Mouse (Mus musculus) left cerebral cortex, adult 2 months (tissue): ENCODE measurements around the gene Proser3. TPM values are rescaled to one million over a fixed set of nuclear protein-coding genes. Genes with fewer than 3 reads are reported as not detected.
A peak's percentile ranks its signal among the peaks of the same experiment; 100 is the strongest.

Experiments
- DNase-seq, 2 experiments: peaks; one replicate each; pipeline ENCODE4 v3.0.0; 2021 to 2022; ENCODE audit warnings: low spot score in 2 of 2, mixed read lengths in 1 of 2; ENCODE audit errors: extremely low spot score in 1 of 2
- H3K27ac ChIP-seq: fragments of 200-600 bp; 2 replicates; pipeline ENCODE4 v1.8.1; 2022
- H3K4me3 ChIP-seq: fragments of 200-600 bp; 2 replicates; pipeline ENCODE4 v1.8.1; 2022
- CTCF ChIP-seq: fragments of 200-600 bp; IDR thresholded peaks from 2 replicates; pipeline ENCODE4 v1.8.1; 2022; ENCODE audit warnings: antibody characterized with exemption, mild to moderate bottlenecking, moderate library complexity
- intact Hi-C: fragments of 180-260 bp; cut with DNase I; formaldehyde crosslinking; loops from one replicate; pipeline ENCODE4 v1.15.1; 2025
- total RNA-seq, 2 experiments: library from RNA; stranded (reverse); gene quantifications; 2 replicates each; pipeline ENCODE4 v1.2.3; 2021

The Proser3 gene
- total RNA-seq, 2 experiments from 2014 or later = 4.9 to 5.2 TPM

DNA sequence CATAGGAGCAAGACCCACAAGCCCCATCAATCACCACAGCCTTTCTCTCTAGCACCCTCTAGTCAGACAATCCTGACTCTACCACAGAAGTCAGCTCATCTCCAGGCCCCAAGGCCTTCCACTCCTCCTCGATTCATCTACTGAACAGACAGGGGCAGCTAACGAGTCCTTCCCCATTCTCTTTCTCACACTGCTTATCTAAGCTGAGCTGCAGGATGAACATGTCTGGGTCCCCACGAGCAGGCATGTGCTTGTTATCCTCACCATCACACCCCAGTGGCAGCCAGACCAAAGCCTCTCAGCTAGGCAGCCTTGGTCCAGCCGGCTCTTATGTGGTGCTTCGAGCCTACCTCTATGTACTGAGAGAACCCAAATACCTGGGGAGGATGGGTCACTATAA, 20.3 kb upstream of the Proser3 start:
- Histone ChIP-seq H3K4me3 (no peak overlapping the region), H3K27ac (no peak overlapping the region)
- no peak for TF ChIP-seq CTCF
- intact Hi-C loops = no loop called here
- DNase-seq = no peak

DNA sequence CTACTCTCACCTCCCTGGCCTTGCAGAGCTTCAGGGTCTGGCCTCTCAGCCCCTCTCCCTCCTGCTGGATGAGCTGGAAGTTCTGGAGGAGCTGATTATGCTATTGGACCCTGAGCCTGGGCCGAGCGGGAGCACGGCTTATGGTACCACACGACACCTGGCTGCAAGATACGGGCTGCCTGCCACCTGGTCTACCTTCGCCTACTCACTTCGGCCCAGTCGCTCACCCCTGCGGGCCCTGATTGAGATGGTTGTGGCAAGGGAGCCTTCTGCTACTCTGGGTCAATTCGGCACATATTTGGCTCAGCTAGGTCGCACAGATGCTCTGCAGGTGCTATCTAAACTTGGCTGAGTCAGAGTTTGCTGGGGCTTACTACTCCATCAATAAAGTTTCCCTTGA, 15.5 kb upstream of the Proser3 start:
- intact Hi-C loops = no loop called here
- no peak for TF ChIP-seq CTCF
- no peak overlapping the region for H3K27ac ChIP-seq
- no peak for DNase-seq
- no peak overlapping the region for H3K4me3 ChIP-seq

DNA sequence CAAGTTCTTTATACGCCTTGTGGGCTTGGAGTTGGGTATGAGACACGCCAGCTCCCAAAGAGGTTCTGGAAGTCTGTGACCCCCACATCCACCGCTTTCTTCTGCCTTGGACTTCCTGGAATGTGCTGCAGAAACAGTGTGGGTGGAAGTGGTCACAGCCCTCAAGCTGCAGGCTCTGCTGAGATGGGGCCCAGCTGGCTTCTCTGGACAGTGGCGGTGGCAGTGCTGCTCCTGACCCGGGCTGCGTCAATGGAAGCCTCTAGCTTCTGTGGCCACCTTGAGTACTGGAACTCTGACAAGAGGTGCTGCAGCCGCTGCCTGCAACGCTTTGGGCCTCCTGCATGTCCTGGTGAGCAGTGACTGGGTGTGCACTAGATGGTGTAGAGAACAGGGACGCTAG, 13.9 kb upstream of the Proser3 start:
- DNase-seq = no peak
- no peak for TF ChIP-seq CTCF
- H3K27ac ChIP-seq = no peak overlapping the region
- H3K4me3 ChIP-seq = no peak overlapping the region
- intact Hi-C loops = no loop called here

DNA sequence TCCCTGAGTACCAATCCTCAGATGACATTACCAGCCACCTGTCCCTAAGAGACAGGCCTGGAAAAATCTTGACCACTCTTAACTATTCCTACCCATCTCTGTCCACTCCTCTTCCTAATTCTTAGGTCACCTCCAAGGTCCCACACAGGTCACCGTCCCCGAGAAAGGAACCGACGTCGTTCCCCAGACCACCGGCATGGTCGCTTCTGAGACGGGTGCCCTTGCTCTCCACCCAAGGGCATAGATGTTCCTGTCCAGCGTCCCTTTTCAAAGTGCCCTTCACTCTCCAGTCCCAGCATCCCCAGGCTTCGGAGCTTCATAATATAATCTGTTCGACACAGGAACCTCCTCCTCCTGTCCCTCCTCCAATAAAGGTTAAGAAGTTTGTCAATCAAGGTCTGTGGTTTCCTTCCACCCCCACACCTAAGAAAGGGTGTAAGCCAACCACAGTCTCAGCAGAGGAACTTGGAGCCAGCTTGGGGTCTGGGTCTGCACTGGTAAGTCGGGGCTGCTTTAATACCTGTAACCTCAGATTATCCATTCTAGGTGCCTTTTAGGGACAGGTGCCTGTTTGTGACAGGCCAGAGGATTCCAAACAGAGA, 13.0 kb upstream of the Proser3 start, which contains the start of gene Igflr1:
Gene Igflr1 (plus strand): TSS at position 458 of the 602 bp plus-strand sequence.
- no peak within 1 kb of the TSS for H3K27ac ChIP-seq
- no peak for TF ChIP-seq CTCF
- intact Hi-C loops = no loop called here

GRCm38 (mm10) chr7:30563906-30564280, 11.8 kb upstream of the Proser3 start:
- DNase-seq = no peak
- no peak for TF ChIP-seq CTCF
- intact Hi-C loops = loop anchor here (2.0 kb wide), 1 partner anchor 25 kb away; the partner anchor contains the start of gene Kmt2b
- peak overlapping the region; percentile 76 for H3K4me3 ChIP-seq
- H3K27ac ChIP-seq = no peak overlapping the region

More for the DNA sequence above, 13.0 kb upstream of the Proser3 start, which contains the start of gene Igflr1:
- DNase-seq = no peak
- H3K4me3 ChIP-seq = no peak within 1 kb of the TSS

GRCm38 (mm10) chr7:30563117-30563905, 11.2 kb upstream of the Proser3 start, which contains the start of the genes U2af1l4, Gm49396 and Psenen:
Gene U2af1l4, plus strand, starts transcription at chr7:30563301.
Gene Gm49396, plus strand, starts transcription at chr7:30563344.
Gene Psenen, minus strand, starts transcription at chr7:30563627.
- peak within 1 kb of the TSS; percentile 76 for H3K4me3 ChIP-seq

GRCm38 (mm10) chr7:30562526-30563116, 10.5 kb upstream of the Proser3 start:
- Histone ChIP-seq H3K27ac (peak overlapping the region; percentile 99), H3K4me3 (peak overlapping the region; percentile 76)
- intact Hi-C loops = loop anchor here (2.0 kb wide), 1 partner anchor 26 kb away; the partner anchor contains the start of gene Kmt2b
- no peak for TF ChIP-seq CTCF
- DNase-seq = peak in 1 of 2 experiments; percentile 32

More at GRCm38 (mm10) chr7:30563117-30563905, 11.2 kb upstream of the Proser3 start, which contains the start of the genes U2af1l4, Gm49396 and Psenen:
- no peak for TF ChIP-seq CTCF
- peak; percentile 92 to 94 for DNase-seq
- peak within 1 kb of the TSS; percentile 99 for H3K27ac ChIP-seq
- intact Hi-C loops = loop anchor here (2.0 kb wide), 1 partner anchor 25 kb away; the partner anchor contains the start of gene Kmt2b

DNA sequence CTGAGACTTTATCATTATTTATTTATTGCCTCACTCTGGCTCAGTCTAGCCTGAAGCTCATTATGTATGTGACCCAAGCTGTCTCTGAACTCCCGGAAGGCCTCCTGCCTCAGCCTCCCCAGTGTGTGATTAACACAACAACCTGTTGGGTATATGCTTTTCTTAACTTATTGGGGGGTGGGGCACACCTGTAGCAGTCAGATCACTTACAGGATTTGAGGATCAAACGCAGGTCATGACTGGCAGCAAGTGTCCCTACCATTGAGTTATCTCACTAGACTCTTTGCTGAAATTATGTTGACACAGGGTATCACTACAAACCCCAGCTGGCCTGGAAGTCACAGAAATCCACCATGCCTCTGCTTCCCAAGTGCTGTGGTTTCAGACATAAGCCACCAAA, 8.2 kb upstream of the Proser3 start:
- H3K4me3 ChIP-seq = no peak overlapping the region
- TF ChIP-seq CTCF = no peak
- DNase-seq = no peak
- intact Hi-C loops = no loop called here
- peak overlapping the region; percentile 55; the same call in 1 of the 2 replicates for H3K27ac ChIP-seq

DNA sequence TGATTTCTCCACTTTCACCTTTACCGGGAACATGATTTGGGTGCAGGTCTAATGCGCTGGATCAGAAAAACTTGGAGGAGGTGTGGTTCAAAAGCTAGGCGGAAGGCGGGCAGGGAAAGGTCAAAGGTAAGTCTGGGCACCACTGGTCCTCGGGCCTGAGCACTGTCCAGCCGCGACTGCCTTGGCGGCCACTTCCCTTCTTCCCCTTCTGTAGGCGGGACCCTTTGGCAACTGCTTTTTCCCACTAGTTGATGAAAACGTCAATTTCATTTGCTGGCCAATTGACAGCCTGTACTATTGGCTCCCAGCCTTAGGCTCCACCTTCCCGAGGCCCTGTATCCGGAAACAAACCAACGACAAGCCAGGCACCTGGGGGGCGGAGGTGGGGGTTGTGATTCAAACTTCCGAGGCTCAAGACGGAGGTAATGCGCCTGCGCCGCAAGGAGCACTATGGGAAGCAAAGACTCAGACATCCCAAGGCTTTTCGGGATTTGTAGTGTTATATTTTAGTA, 7.4 kb upstream of the Proser3 start, which contains the start of gene Lin37:
Gene Lin37 (minus strand): TSS at position 396 of the 512 bp plus-strand sequence.
- TF ChIP-seq CTCF = no peak; the same call in 1 of the 2 replicates
- intact Hi-C loops = no loop called here
- H3K4me3 ChIP-seq = peak within 1 kb of the TSS; percentile 70
- H3K27ac ChIP-seq = peak within 1 kb of the TSS; percentile 91
- peak; percentile 95 to 98 for DNase-seq

DNA sequence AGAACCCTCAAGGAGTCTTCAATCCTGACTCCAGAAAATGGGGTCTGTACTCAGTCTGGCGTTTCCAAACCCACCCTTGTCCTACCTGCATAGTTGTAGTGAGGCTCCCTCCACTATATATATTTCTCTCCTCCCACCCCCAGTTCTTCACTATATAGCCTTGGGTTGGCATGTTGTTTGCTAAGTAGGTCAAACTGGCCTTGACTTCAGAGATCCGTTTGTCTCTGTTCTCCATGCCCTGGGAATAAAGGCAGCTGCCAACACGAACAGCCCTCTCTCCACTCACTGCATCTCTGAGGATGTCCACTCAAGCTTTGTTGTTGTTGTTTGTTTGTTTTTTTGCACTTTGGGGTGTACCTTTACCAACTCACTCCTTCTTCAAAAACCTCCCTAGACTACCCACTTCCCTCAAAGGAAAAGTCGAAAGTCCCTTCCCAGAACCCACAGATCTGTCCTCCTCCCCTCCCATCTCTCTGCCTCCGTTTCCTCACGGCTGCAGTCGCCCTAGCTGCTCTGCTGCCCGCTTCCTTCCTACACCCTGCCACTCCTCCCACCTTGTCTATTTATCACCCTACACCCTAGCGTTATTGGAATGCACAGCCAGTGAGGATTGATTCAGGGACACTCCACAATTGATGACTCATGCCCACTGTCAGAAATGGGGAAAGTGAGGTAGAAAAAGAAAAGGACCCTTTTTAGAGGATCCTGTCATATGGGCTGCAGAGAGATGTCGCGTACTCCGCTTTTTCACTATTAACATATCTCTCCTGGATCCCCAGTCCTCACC, 6.8 kb upstream of the Proser3 start:
- TF ChIP-seq CTCF = no peak; the same call in 1 of the 2 replicates
- DNase-seq = no peak
- Histone ChIP-seq H3K27ac (peak overlapping the region; percentile 91), H3K4me3 (peak overlapping the region; percentile 70)
- intact Hi-C loops = no loop called here

- no peak for DNase-seq
- peak overlapping the region; percentile 70 for H3K4me3 ChIP-seq
- intact Hi-C loops = no loop called here
- TF ChIP-seq CTCF = no peak; the same call in 1 of the 2 replicates
- peak overlapping the region; percentile 91 for H3K27ac ChIP-seq
Observed at GRCm38 (mm10) chr7:30557901-30558514, 5.9 kb upstream of the Proser3 start.
